Mouse (Mus musculus) hindbrain, embryonic 14.5 days (tissue): ENCODE results near the gene Ubash3a. TPM values are rescaled to one million over a fixed set of nuclear protein-coding genes. Genes with fewer than 3 reads are reported as not detected.

Experiments used
- ATAC-seq: fragments of 200-750 bp; cut with Nextera tagmentation; 2 replicates; pipeline ENCODE4 v1.8.0; 2017; ENCODE audit warnings: moderate number of reproducible peaks, mild to moderate bottlenecking, moderate TSS enrichment, moderate library complexity; ENCODE audit not compliant: low FRiP score
- DNase-seq: peaks from one replicate; pipeline ENCODE4 v3.0.0-alpha.2; 2015; ENCODE audit warnings: low spot score
- H3K27ac ChIP-seq: fragments of 300-500 bp; sonication (generic); 2 replicates; pipeline ENCODE4 v1.5.1; 2014; ENCODE audit warnings: mild to moderate bottlenecking, moderate library complexity
- H3K27me3 ChIP-seq: fragments of 300-500 bp; sonication (generic); 2 replicates; pipeline ENCODE4 v1.6.1; 2014; ENCODE audit warnings: mild to moderate bottlenecking, low read length, mixed read lengths; ENCODE audit not compliant: control insufficient read depth, insufficient read depth
- H3K36me3 ChIP-seq: fragments of 300-500 bp; sonication (generic); replicated peaks from 2 replicates; pipeline ENCODE4 v1.6.1; 2014; ENCODE audit not compliant: control insufficient read depth, insufficient read depth
- H3K4me1 ChIP-seq: fragments of 300-500 bp; sonication (generic); replicated peaks from 2 replicates; pipeline ENCODE4 v1.6.1; 2014; ENCODE audit warnings: antibody characterized with exemption, low read length, mixed read lengths; ENCODE audit not compliant: control insufficient read depth, insufficient read depth
- H3K4me2 ChIP-seq: fragments of 300-500 bp; sonication (generic); replicated peaks from 2 replicates; pipeline ENCODE4 v1.6.1; 2014; ENCODE audit warnings: mild to moderate bottlenecking, moderate library complexity
- H3K4me3 ChIP-seq: fragments of 300-500 bp; sonication (generic); replicated peaks from 2 replicates; pipeline ENCODE4 v1.5.1; 2014; ENCODE audit warnings: mild to moderate bottlenecking, low read length
- H3K9ac ChIP-seq: fragments of 300-500 bp; sonication (generic); 2 replicates; pipeline ENCODE4 v1.6.1; 2014
- H3K9me3 ChIP-seq: fragments of 300-500 bp; sonication (generic); 2 replicates; pipeline ENCODE4 v1.6.1; 2016; ENCODE audit warnings: low read length; ENCODE audit not compliant: control insufficient read depth
- WGBS: fragments of 180-500 bp; shearing (Covaris S2); extraction: QIAGEN DNeasy Blood & Tissue Kit; methylation state at CpG from one replicate; pipeline ENCODE4 v1.1.7; 2014; 5-methylcytosine and 5-hydroxymethylcytosine counted together
- polyA plus RNA-seq: library from polyadenylated mRNA; unstranded; fragments of >200 nt; fragmentation: Nextera tagmentation; extraction: Ambion mirVana; gene quantifications from 2 replicates; pipeline ENCODE4 v1.2.1, GENCODE M21; 2014

The Ubash3a gene
- polyA plus RNA-seq, 1 experiment from 2014 or later, result not detected

GRCm38 (mm10) chr17:31208654-31209053 lies 981 bp downstream of the Ubash3a start:
- Histone ChIP-seq H3K9ac (no peak overlapping the region), H3K4me3 (no peak overlapping the region), H3K36me3 (no peaks in the 10 kb centered on the region), H3K9me3 (no peaks in the 10 kb centered on the region; the same call in 1 of the 2 replicates), H3K4me2 (no peak overlapping the region), H3K4me1 (no peaks in the 10 kb centered on the region), H3K27ac (no peak overlapping the region), H3K27me3 (no peaks in the 10 kb centered on the region)
- ATAC-seq (no peak), DNase-seq (no peak)
- 95% methylated on average over 8 of the region's 8 CpGs for WGBS

DNA sequence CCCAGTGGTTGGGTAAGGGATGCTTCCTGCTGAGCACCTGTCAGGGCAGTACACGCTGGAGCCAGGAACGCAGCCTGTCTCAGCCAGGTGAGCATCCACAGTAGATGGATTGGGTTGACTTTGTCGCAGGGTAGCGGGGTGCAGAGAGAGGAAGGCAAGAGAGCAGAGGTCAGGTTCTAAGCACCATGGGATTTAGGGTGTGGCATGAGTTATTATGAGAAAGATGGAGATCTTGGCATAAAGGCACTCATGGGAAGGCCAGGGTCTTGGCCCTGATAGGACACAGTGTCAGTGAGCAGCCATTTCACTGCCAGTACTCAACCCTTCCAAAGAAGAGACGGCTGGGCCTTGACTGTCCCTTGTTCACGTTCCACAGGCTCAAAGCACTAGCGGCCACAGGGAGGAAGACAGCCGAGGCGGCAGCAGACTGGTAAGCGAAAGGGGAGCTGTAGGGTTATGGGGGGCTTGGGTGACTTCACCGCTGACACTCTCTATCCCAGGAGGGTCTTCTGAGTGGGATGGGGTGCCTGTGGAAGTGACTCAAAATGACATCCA lies 1.8 kb downstream of the Ubash3a start:
- no peak overlapping the region for H3K9ac ChIP-seq
- H3K4me3 ChIP-seq, result no peak overlapping the region
- no peaks in the 10 kb centered on the region; the same call in 1 of the 2 replicates for H3K9me3 ChIP-seq
- no peak overlapping the region for H3K27ac ChIP-seq
- no peaks in the 10 kb centered on the region for H3K4me1 ChIP-seq
- ATAC-seq (no peak), DNase-seq (no peak)
- 91% methylated on average over 11 of the region's 11 CpGs for WGBS
- no peaks in the 10 kb centered on the region for H3K27me3 ChIP-seq
- H3K36me3 ChIP-seq, result no peaks in the 10 kb centered on the region
- no peak overlapping the region for H3K4me2 ChIP-seq

- DNase-seq (no peak), ATAC-seq (no peak)
- Histone ChIP-seq H3K36me3 (no peaks in the 10 kb centered on the region), H3K27ac (no peak overlapping the region), H3K4me1 (no peaks in the 10 kb centered on the region), H3K4me2 (no peak overlapping the region), H3K4me3 (no peak overlapping the region), H3K9ac (no peak overlapping the region), H3K9me3 (no peaks in the 10 kb centered on the region), H3K27me3 (no peaks in the 10 kb centered on the region)
- 95% methylated on average over 7 of the region's 7 CpGs for WGBS
These were observed 2.6 kb downstream of the Ubash3a start for GRCm38 (mm10) chr17:31210299-31210698.

DNA sequence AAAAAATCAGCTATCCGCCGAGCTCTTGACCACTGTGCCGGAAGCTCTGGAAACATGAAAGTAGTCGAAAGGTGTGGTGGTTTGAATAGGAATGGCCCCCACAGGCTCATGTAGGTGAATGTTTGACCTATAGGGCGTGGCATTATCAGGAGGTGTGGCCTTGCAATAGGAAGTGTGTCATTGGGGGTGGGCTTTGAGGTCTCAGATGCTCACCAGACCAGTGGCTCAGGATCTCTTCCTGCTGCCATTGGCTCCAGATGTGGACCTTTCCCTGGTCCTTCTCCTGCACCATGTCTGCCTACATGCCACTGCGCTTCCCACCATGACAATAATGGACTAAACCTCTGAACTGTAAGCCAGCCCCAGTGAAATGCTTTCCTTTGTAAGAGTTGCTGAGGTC lies 4.2 kb downstream of the Ubash3a start:
- Histone ChIP-seq H3K27me3 (no peaks in the 10 kb centered on the region), H3K4me1 (no peaks in the 10 kb centered on the region), H3K9me3 (no peaks in the 10 kb centered on the region), H3K36me3 (no peaks in the 10 kb centered on the region), H3K27ac (no peak overlapping the region), H3K9ac (no peak overlapping the region), H3K4me2 (no peak overlapping the region), H3K4me3 (no peak overlapping the region)
- ATAC-seq (no peak), DNase-seq (no peak)
- 91% methylated on average over 6 of the region's 6 CpGs for WGBS

- Histone ChIP-seq H3K9me3 (no peaks in the 10 kb centered on the region), H3K4me1 (no peaks in the 10 kb centered on the region), H3K36me3 (no peaks in the 10 kb centered on the region), H3K4me2 (no peak overlapping the region), H3K9ac (no peak overlapping the region), H3K27ac (no peak overlapping the region), H3K27me3 (no peaks in the 10 kb centered on the region), H3K4me3 (no peak overlapping the region)
- ATAC-seq, result no peak
- no peak for DNase-seq
- 52% methylated on average over 5 of the region's 5 CpGs for WGBS
These were observed 8.6 kb downstream of the Ubash3a start for GRCm38 (mm10) chr17:31216068-31216955.

GRCm38 (mm10) chr17:31222810-31223310 lies 15.2 kb downstream of the Ubash3a start:
- H3K4me2 ChIP-seq, result no peak overlapping the region
- H3K9ac ChIP-seq, result no peak overlapping the region
- 82% methylated on average over 4 of the region's 4 CpGs for WGBS
- H3K4me1 ChIP-seq, result no peaks in the 10 kb centered on the region
- DNase-seq, result no peak
- no peak for ATAC-seq
- no peak overlapping the region for H3K4me3 ChIP-seq
- H3K9me3 ChIP-seq, result no peaks in the 10 kb centered on the region
- no peaks in the 10 kb centered on the region for H3K27me3 ChIP-seq
- H3K36me3 ChIP-seq, result no peaks in the 10 kb centered on the region
- H3K27ac ChIP-seq, result no peak overlapping the region

GRCm38 (mm10) chr17:31223835-31224234 lies 16.2 kb downstream of the Ubash3a start:
- H3K4me2 ChIP-seq, result no peak overlapping the region
- DNase-seq, result no peak
- 83% methylated on average over 7 of the region's 7 CpGs for WGBS
- no peaks in the 10 kb centered on the region for H3K36me3 ChIP-seq
- no peak overlapping the region for H3K4me3 ChIP-seq
- no peaks in the 10 kb centered on the region for H3K4me1 ChIP-seq
- H3K27ac ChIP-seq, result no peak overlapping the region
- no peak for ATAC-seq
- H3K9me3 ChIP-seq, result no peaks in the 10 kb centered on the region
- H3K9ac ChIP-seq, result no peak overlapping the region
- H3K27me3 ChIP-seq, result no peaks in the 10 kb centered on the region

- DNase-seq (no peak), ATAC-seq (no peak)
- no peaks in the 10 kb centered on the region for H3K36me3 ChIP-seq
- no peaks in the 10 kb centered on the region for H3K27me3 ChIP-seq
- no peaks in the 10 kb centered on the region for H3K4me1 ChIP-seq
- no peak overlapping the region for H3K27ac ChIP-seq
- 90% methylated on average over 8 of the region's 8 CpGs for WGBS
- H3K4me3 ChIP-seq, result no peak overlapping the region
- no peak overlapping the region for H3K4me2 ChIP-seq
- no peak overlapping the region for H3K9ac ChIP-seq
- no peaks in the 10 kb centered on the region for H3K9me3 ChIP-seq
These were observed 16.9 kb downstream of the Ubash3a start for GRCm38 (mm10) chr17:31224591-31224990.

GRCm38 (mm10) chr17:31226368-31226767 lies 18.7 kb downstream of the Ubash3a start:
- H3K36me3 ChIP-seq, result no peaks in the 10 kb centered on the region
- ATAC-seq (no peak), DNase-seq (no peak)
- H3K4me2 ChIP-seq, result no peak overlapping the region
- H3K4me1 ChIP-seq, result no peaks in the 10 kb centered on the region
- H3K27ac ChIP-seq, result no peak overlapping the region
- H3K9me3 ChIP-seq, result no peaks in the 10 kb centered on the region
- 79% methylated on average over 3 of the region's 3 CpGs for WGBS
- no peaks in the 10 kb centered on the region for H3K27me3 ChIP-seq
- H3K4me3 ChIP-seq, result no peak overlapping the region
- no peak overlapping the region for H3K9ac ChIP-seq
